Mouse (Mus musculus) limb, embryonic 15.5 days (tissue): ENCODE data around the gene Robo2. TPM values are rescaled to one million over a fixed set of nuclear protein-coding genes. Genes with fewer than 3 reads are reported as not detected.

Experiments used
- ATAC-seq: fragments of 200-750 bp; cut with Nextera tagmentation; 2 replicates; pipeline ENCODE4 v1.8.0; 2017; ENCODE audit warnings: low read depth, moderate TSS enrichment; ENCODE audit not compliant: insufficient number of reproducible peaks, low FRiP score, low TSS enrichment
- H3K27ac ChIP-seq: fragments of 300-500 bp; sonication (generic); 2 replicates; pipeline ENCODE4 v1.5.1; 2015; ENCODE audit warnings: moderate library complexity, mild to moderate bottlenecking, inconsistent platforms
- H3K27me3 ChIP-seq: fragments of 300-500 bp; sonication (generic); 2 replicates; pipeline ENCODE4 v1.6.1; 2015; ENCODE audit warnings: inconsistent platforms
- H3K36me3 ChIP-seq: fragments of 300-500 bp; sonication (generic); 2 replicates; pipeline ENCODE4 v1.6.1; 2015; ENCODE audit warnings: inconsistent platforms
- H3K4me1 ChIP-seq: fragments of 300-500 bp; sonication (generic); 2 replicates; pipeline ENCODE4 v1.6.1; 2015; ENCODE audit warnings: inconsistent platforms
- H3K4me2 ChIP-seq: fragments of 300-500 bp; sonication (generic); 2 replicates; pipeline ENCODE4 v1.6.1; 2015; ENCODE audit warnings: mild to moderate bottlenecking, inconsistent platforms
- H3K4me3 ChIP-seq: fragments of 300-500 bp; sonication (generic); 2 replicates; pipeline ENCODE4 v1.5.1; 2015; ENCODE audit warnings: mild to moderate bottlenecking, inconsistent platforms
- H3K9ac ChIP-seq: fragments of 300-500 bp; sonication (generic); 2 replicates; pipeline ENCODE4 v1.6.1; 2015; ENCODE audit warnings: inconsistent platforms
- H3K9me3 ChIP-seq: fragments of 300-500 bp; sonication (generic); 2 replicates; pipeline ENCODE4 v1.6.1; 2016; ENCODE audit warnings: inconsistent platforms
- WGBS: fragments of 180-500 bp; shearing (Covaris S2); methylation state at CpG from one replicate; pipeline ENCODE4 v1.1.7; 2015; 5-methylcytosine and 5-hydroxymethylcytosine counted together
- polyA plus RNA-seq: library from polyadenylated mRNA; unstranded; fragments of >200 nt; fragmentation: Nextera tagmentation; extraction: Ambion mirVana; gene quantifications from 2 replicates; pipeline ENCODE4 v1.2.1, GENCODE M21; 2015

Robo2 gene
- polyA plus RNA-seq, 1 experiment from 2014 or later, result 60.7 TPM

GRCm38 (mm10) chr16:73964366-73964926 is 447.2 kb downstream of the Robo2 start:
- no peaks in the 10 kb centered on the region for H3K36me3 ChIP-seq
- H3K4me1 ChIP-seq, result no peaks in the 10 kb centered on the region
- 54% methylated on average over 5 of the region's 5 CpGs for WGBS
- no peak overlapping the region for H3K4me2 ChIP-seq
- no peak for ATAC-seq
- no peak overlapping the region for H3K27ac ChIP-seq
- H3K9me3 ChIP-seq, result no peaks in the 10 kb centered on the region
- H3K27me3 ChIP-seq, result no peaks in the 10 kb centered on the region
- no peak overlapping the region for H3K4me3 ChIP-seq
- H3K9ac ChIP-seq, result no peak overlapping the region

GRCm38 (mm10) chr16:73959479-73959970 is 452.1 kb downstream of the Robo2 start:
- no peak overlapping the region for H3K9ac ChIP-seq
- no peaks in the 10 kb centered on the region for H3K9me3 ChIP-seq
- ATAC-seq, result no peak
- no peak overlapping the region for H3K4me2 ChIP-seq
- H3K4me3 ChIP-seq, result no peak overlapping the region
- H3K27me3 ChIP-seq, result no peaks in the 10 kb centered on the region
- no peak overlapping the region for H3K27ac ChIP-seq
- 61% methylated on average over 6 of the region's 6 CpGs for WGBS
- H3K4me1 ChIP-seq, result no peaks in the 10 kb centered on the region
- H3K36me3 ChIP-seq, result no peaks in the 10 kb centered on the region

- no peaks in the 10 kb centered on the region for H3K27me3 ChIP-seq
Observed at GRCm38 (mm10) chr16:73958524-73958846, 453.1 kb downstream of the Robo2 start.

GRCm38 (mm10) chr16:73957675-73958523 is 453.7 kb downstream of the Robo2 start:
- WGBS, result 81% methylated on average over 3 of the region's 3 CpGs
- Histone ChIP-seq H3K27me3 (no peaks in the 10 kb centered on the region), H3K4me2 (no peak overlapping the region), H3K9ac (no peak overlapping the region), H3K4me3 (no peak overlapping the region), H3K27ac (no peak overlapping the region), H3K36me3 (no peaks in the 10 kb centered on the region), H3K4me1 (no peaks in the 10 kb centered on the region), H3K9me3 (no peaks in the 10 kb centered on the region)
- no peak for ATAC-seq

More at GRCm38 (mm10) chr16:73958524-73958846, 453.1 kb downstream of the Robo2 start:
- no peak overlapping the region for H3K9ac ChIP-seq
- no peak overlapping the region for H3K4me3 ChIP-seq
- no peak overlapping the region for H3K27ac ChIP-seq
- no peak for ATAC-seq
- no peaks in the 10 kb centered on the region for H3K4me1 ChIP-seq
- no peaks in the 10 kb centered on the region for H3K9me3 ChIP-seq
- H3K4me2 ChIP-seq, result no peak overlapping the region
- H3K36me3 ChIP-seq, result no peaks in the 10 kb centered on the region
- WGBS, result 57% methylated on average over 1 of the region's 1 CpGs

GRCm38 (mm10) chr16:73946171-73946570 is 465.5 kb downstream of the Robo2 start:
- no peak for ATAC-seq
- Histone ChIP-seq H3K4me2 (no peak overlapping the region), H3K9me3 (no peaks in the 10 kb centered on the region), H3K27me3 (no peaks in the 10 kb centered on the region), H3K27ac (no peak overlapping the region), H3K4me3 (no peak overlapping the region), H3K9ac (no peak overlapping the region), H3K36me3 (0 out of 2 replicates have a peak, but pooled peaks cover 5% of the 10 kb centered on the region), H3K4me1 (no peaks in the 10 kb centered on the region)
- WGBS, result 84% methylated on average over 6 of the region's 6 CpGs

GRCm38 (mm10) chr16:73940211-73940541 is 471.4 kb downstream of the Robo2 start:
- Histone ChIP-seq H3K4me3 (no peak overlapping the region), H3K9ac (no peak overlapping the region), H3K27ac (no peak overlapping the region), H3K27me3 (no peaks in the 10 kb centered on the region), H3K4me1 (no peaks in the 10 kb centered on the region), H3K4me2 (no peak overlapping the region), H3K9me3 (no peaks in the 10 kb centered on the region), H3K36me3 (no peaks in the 10 kb centered on the region)
- WGBS, result 25% methylated on average over 1 of the region's 1 CpGs
- ATAC-seq, result no peak

- H3K4me1 ChIP-seq, result no peaks in the 10 kb centered on the region
- ATAC-seq, result no peak
- H3K9me3 ChIP-seq, result no peaks in the 10 kb centered on the region
- no peaks in the 10 kb centered on the region for H3K36me3 ChIP-seq
- no peak overlapping the region for H3K27ac ChIP-seq
- WGBS, result 61% methylated on average over 5 of the region's 5 CpGs
- H3K9ac ChIP-seq, result no peak overlapping the region
- no peak overlapping the region for H3K4me3 ChIP-seq
- no peaks in the 10 kb centered on the region for H3K27me3 ChIP-seq
- no peak overlapping the region for H3K4me2 ChIP-seq
Observed at GRCm38 (mm10) chr16:73939423-73940210, 472.0 kb downstream of the Robo2 start.

- H3K9ac ChIP-seq, result no peak overlapping the region
- H3K4me3 ChIP-seq, result no peak overlapping the region
- no peaks in the 10 kb centered on the region for H3K9me3 ChIP-seq
- peaks cover 9% of the 10 kb centered on the region; the same call in 1 of the 2 replicates for H3K36me3 ChIP-seq
- H3K27me3 ChIP-seq, result no peaks in the 10 kb centered on the region
- ATAC-seq, result no peak
- no peaks in the 10 kb centered on the region for H3K4me1 ChIP-seq
- no peak overlapping the region for H3K4me2 ChIP-seq
- no peak overlapping the region for H3K27ac ChIP-seq
- 90% methylated on average over 4 of the region's 4 CpGs for WGBS
Observed at GRCm38 (mm10) chr16:73930323-73930722, 481.3 kb downstream of the Robo2 start.

- no peak for ATAC-seq
- WGBS, result 76% methylated on average over 3 of the region's 3 CpGs
- H3K27ac ChIP-seq, result no peak overlapping the region
Observed at GRCm38 (mm10) chr16:73927481-73927880, 484.1 kb downstream of the Robo2 start.

GRCm38 (mm10) chr16:73915425-73915824 is 496.2 kb downstream of the Robo2 start:
- WGBS, result 91% methylated on average over 4 of the region's 4 CpGs
- Histone ChIP-seq H3K9ac (no peak overlapping the region), H3K9me3 (no peaks in the 10 kb centered on the region), H3K36me3 (no peaks in the 10 kb centered on the region), H3K4me1 (no peaks in the 10 kb centered on the region), H3K27me3 (no peaks in the 10 kb centered on the region), H3K4me2 (no peak overlapping the region), H3K4me3 (no peak overlapping the region), H3K27ac (no peak overlapping the region)
- no peak for ATAC-seq

More at GRCm38 (mm10) chr16:73927481-73927880, 484.1 kb downstream of the Robo2 start:
- Histone ChIP-seq H3K27me3 (no peaks in the 10 kb centered on the region), H3K4me3 (no peak overlapping the region), H3K4me2 (no peak overlapping the region), H3K36me3 (0 out of 2 replicates have a peak, but pooled peaks cover 2% of the 10 kb centered on the region), H3K9me3 (no peaks in the 10 kb centered on the region), H3K4me1 (no peaks in the 10 kb centered on the region), H3K9ac (no peak overlapping the region)

- Histone ChIP-seq H3K36me3 (no peaks in the 10 kb centered on the region), H3K9ac (no peak overlapping the region), H3K27ac (no peak overlapping the region), H3K4me2 (no peak overlapping the region), H3K9me3 (no peaks in the 10 kb centered on the region), H3K4me3 (no peak overlapping the region), H3K4me1 (no peaks in the 10 kb centered on the region), H3K27me3 (no peaks in the 10 kb centered on the region)
- WGBS, result 64% methylated on average over 4 of the region's 4 CpGs
- ATAC-seq, result no peak
Observed at GRCm38 (mm10) chr16:73914936-73915335, 496.7 kb downstream of the Robo2 start.

GRCm38 (mm10) chr16:73908504-73908903 is 503.1 kb downstream of the Robo2 start:
- WGBS, result 88% methylated on average over 11 of the region's 11 CpGs
- H3K9ac ChIP-seq, result no peak overlapping the region
- H3K9me3 ChIP-seq, result no peaks in the 10 kb centered on the region
- ATAC-seq, result no peak
- no peak overlapping the region for H3K4me2 ChIP-seq
- no peak overlapping the region for H3K27ac ChIP-seq
- no peak overlapping the region for H3K4me3 ChIP-seq
- H3K4me1 ChIP-seq, result no peaks in the 10 kb centered on the region
- no peaks in the 10 kb centered on the region for H3K36me3 ChIP-seq
- no peaks in the 10 kb centered on the region for H3K27me3 ChIP-seq
